Mouse (Mus musculus) splenic B cell, adult 2 months (primary cell): ENCODE measurements at regions not wholly inside any gene's neighbourhood (a gene's known extent, or its start where the extent isn't known, plus 50 kb on each side); places are given as distances from the start of the nearest gene placed in this dataset.

ENCODE experiments used
- DNase-seq: peaks from one replicate; pipeline ENCODE4 v3.0.0-alpha.2; 2011; ENCODE audit warnings: low read depth, low spot score
- H3K27me3 ChIP-seq: 2 replicates; pipeline ENCODE4 v1.6.1; 2012; ENCODE audit warnings: mild to moderate bottlenecking, low read length, moderate library complexity, mixed read lengths; ENCODE audit not compliant: control insufficient read depth, poor library complexity, insufficient read depth, severe bottlenecking
- H3K36me3 ChIP-seq: 2 replicates; pipeline ENCODE4 v1.6.1; 2012; ENCODE audit warnings: mild to moderate bottlenecking, low read length, moderate library complexity, mixed read lengths; ENCODE audit not compliant: control insufficient read depth, poor library complexity, insufficient read depth, severe bottlenecking

- no peak for DNase-seq
- Histone ChIP-seq H3K27me3 (no peaks in the 10 kb centered on the region), H3K36me3 (no peaks in the 10 kb centered on the region)
These were observed 80.8 kb upstream of the Nebl start for GRCm38 (mm10) chr2:17811943-17812670.
